Mouse (Mus musculus) adrenal gland, postnatal 0 days (tissue): Measurements from ENCODE around the gene Hrh1. TPM values are rescaled to one million over a fixed set of nuclear protein-coding genes. Genes with fewer than 3 reads are reported as not detected.

Experiments
- polyA plus RNA-seq: library from polyadenylated mRNA; unstranded; fragments of >200 nt; fragmentation: Nextera tagmentation; extraction: Ambion mirVana; gene quantifications from 2 replicates; pipeline ENCODE4 v1.2.1, GENCODE M21; 2015

Gene Hrh1
- 0.09 and 0.94 TPM in 2 replicates for polyA plus RNA-seq

DNA sequence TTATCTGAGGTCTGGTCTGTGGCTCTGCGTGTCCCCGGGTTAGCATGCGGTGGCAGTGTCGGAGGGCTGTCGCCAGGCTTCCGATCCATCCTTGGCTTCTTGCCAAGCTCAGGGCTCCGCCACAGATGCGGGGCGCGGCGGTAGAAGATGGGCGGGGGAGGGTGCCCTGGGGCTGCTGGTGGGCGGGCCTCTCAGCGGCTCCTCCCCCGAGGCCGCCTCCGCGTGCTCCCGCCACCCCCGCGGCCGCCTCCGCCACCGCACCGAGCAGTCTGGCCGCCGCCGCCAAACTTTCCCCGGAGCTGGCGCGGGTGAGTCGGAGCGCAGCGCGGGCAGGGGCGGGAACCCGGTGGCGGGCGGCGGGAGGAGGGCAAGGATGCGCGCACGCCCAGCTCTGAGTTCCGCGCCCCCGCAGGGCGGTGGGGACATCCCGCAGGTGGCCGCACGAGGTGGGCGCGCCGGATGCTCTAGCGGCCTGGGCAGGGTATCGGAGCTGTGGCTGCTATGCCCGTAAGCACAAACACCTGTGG lies at the start of gene Hrh1:
Hrh1 (plus strand) TSS at position 246 of the 527 bp plus-strand sequence.

Other genes with a start within 250 kb of the Hrh1 start
- gene Slc6a1, start 115.3 kb upstream of the Hrh1 start, polyA plus RNA-seq = 0.06 TPM in 1 of 2 replicates, not detected in the other
- gene Atg7, start 245.2 kb downstream of the Hrh1 start, polyA plus RNA-seq = 12.2 and 20.2 TPM in 2 replicates